Mouse (Mus musculus): ENCODE results near the gene 1700017B05Rik. TPM values are rescaled to one million over a fixed set of nuclear protein-coding genes. Genes with fewer than 3 reads are reported as not detected.

1700017B05Rik gene
- total and polyA plus RNA-seq, 3 experiments: 20.1 to 169 (median 99.3) TPM

DNA sequence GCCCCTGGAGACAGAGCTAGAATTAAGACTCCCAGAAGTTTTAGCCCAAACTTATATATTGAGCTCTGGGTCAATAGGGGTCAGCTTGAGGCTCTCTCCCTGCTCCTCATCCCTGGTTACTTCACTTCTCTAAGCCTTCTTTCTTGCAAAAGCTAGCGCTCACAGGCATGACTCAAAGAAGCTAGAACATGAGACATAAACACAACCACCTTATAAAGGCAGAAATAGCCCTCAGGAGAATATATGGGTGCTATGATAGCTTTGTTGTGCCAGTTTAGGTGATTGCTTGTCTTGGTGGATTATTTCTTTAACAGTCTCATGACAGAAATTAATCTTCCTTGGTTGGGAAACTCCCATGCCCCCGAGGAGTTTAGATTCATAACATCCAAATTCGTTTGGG lies 32.5 kb upstream of the 1700017B05Rik start:
- peaks cover 35% of the 10 kb centered on the region for H3K4me1 ChIP-seq (ENCODE audit: insufficient read depth, low read depth, low read length)
- H3K4me3 ChIP-seq (ENCODE audit: low read depth, low read length): no peak overlapping the region
- TF ChIP-seq CTCF (IDR thresholded peaks at IDR 0.05; ENCODE audit: low read depth, low read length) (no peak), GATA2 (IDR thresholded peaks at IDR 0.05; ENCODE audit: borderline replicate concordance, low read depth, low read length) (no peak), TAL1 (conservative IDR thresholded peaks at IDR 0.05; ENCODE audit: low read depth, low read length) (no peak), POLR2AphosphoS5 (IDR thresholded peaks at IDR 0.05; ENCODE audit: insufficient replicate concordance, low read depth, low read length) (no peak), GATA1 (IDR thresholded peaks at IDR 0.05; ENCODE audit: borderline replicate concordance, low read length) (no peak)
- DNase-seq (ENCODE audit: low spot score) (no peak), ATAC-seq (ENCODE audit: extremely low read depth, insufficient number of reproducible peaks, low FRiP score, poor library complexity, severe bottlenecking) (no peak)
- peaks cover 4% of the 10 kb centered on the region; the same call in 1 of the 2 replicates for H3K27me3 ChIP-seq (ENCODE audit: insufficient read depth, low read length)
- H3K9me3 ChIP-seq (replicated peaks): no peaks in the 10 kb centered on the region
- H3K36me3 ChIP-seq (replicated peaks): no peaks in the 10 kb centered on the region

DNA sequence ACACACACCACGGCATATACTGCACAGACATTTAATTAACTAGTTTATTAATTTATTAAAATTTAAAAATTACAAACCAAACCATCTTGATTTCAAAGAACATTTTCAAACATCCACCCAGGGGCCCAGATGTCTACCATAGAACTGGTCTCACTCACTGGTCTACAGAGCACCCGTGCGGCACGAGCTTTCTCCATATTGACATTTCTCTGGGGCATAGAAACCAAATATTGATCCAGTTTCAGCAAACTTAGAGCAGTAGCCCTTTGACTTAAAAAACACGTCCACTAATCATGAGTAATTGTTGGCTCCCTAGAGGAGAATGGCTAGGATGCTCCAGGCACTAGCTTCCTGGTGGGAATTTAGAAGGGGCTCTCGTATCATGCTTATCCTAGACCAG lies 24.8 kb upstream of the 1700017B05Rik start:
- DNase-seq (ENCODE audit: low spot score) (no peak), ATAC-seq (ENCODE audit: extremely low read depth, insufficient number of reproducible peaks, low FRiP score, poor library complexity, severe bottlenecking) (no peak)
- Histone ChIP-seq H3K27me3 (ENCODE audit: insufficient read depth, low read length) (peaks cover 16% of the 10 kb centered on the region), H3K36me3 (replicated peaks) (no peaks in the 10 kb centered on the region), H3K4me1 (ENCODE audit: insufficient read depth, low read depth, low read length) (peaks cover 2% of the 10 kb centered on the region; the same call in 1 of the 2 replicates), H3K9me3 (replicated peaks) (no peaks in the 10 kb centered on the region), H3K4me3 (ENCODE audit: low read depth, low read length) (no peak overlapping the region)
- TF ChIP-seq GATA2 (IDR thresholded peaks at IDR 0.05; ENCODE audit: borderline replicate concordance, low read depth, low read length) (no peak), CTCF (IDR thresholded peaks at IDR 0.05; ENCODE audit: low read depth, low read length) (no peak), TAL1 (conservative IDR thresholded peaks at IDR 0.05; ENCODE audit: low read depth, low read length) (no peak), GATA1 (IDR thresholded peaks at IDR 0.05; ENCODE audit: borderline replicate concordance, low read length) (no peak), POLR2AphosphoS5 (IDR thresholded peaks at IDR 0.05; ENCODE audit: insufficient replicate concordance, low read depth, low read length) (no peak)

DNA sequence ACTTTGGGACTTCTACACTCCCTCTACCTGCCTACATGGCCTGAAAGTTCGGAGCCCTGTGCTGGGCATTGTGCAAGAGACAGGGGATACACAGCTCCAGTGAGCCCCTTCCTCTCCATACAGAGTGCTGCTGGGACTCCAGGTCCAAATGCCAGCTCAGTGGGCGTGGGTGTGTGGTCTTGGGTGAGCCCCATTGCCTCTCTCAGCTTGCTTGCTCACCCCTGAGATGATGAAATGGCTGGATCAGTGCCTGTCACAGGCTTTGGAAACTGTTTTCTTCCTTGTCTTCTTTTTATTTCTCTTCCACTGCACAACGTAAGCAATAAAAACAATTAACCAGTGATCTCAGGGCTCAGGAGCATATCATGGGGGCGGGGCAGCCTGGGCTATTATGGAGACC lies 20.9 kb upstream of the 1700017B05Rik start:
- DNase-seq (ENCODE audit: low spot score) (no peak), ATAC-seq (ENCODE audit: extremely low read depth, insufficient number of reproducible peaks, low FRiP score, poor library complexity, severe bottlenecking) (no peak)
- Histone ChIP-seq H3K9me3 (replicated peaks) (no peaks in the 10 kb centered on the region), H3K4me3 (ENCODE audit: low read depth, low read length) (no peak overlapping the region), H3K27me3 (ENCODE audit: insufficient read depth, low read length) (peaks cover 41% of the 10 kb centered on the region), H3K4me1 (ENCODE audit: insufficient read depth, low read depth, low read length) (peaks cover 12% of the 10 kb centered on the region), H3K36me3 (replicated peaks) (no peaks in the 10 kb centered on the region)
- TF ChIP-seq TAL1 (conservative IDR thresholded peaks at IDR 0.05; ENCODE audit: low read depth, low read length) (no peak), CTCF (IDR thresholded peaks at IDR 0.05; ENCODE audit: low read depth, low read length) (no peak), POLR2AphosphoS5 (IDR thresholded peaks at IDR 0.05; ENCODE audit: insufficient replicate concordance, low read depth, low read length) (no peak), GATA2 (IDR thresholded peaks at IDR 0.05; ENCODE audit: borderline replicate concordance, low read depth, low read length) (no peak), GATA1 (IDR thresholded peaks at IDR 0.05; ENCODE audit: borderline replicate concordance, low read length) (no peak)

DNA sequence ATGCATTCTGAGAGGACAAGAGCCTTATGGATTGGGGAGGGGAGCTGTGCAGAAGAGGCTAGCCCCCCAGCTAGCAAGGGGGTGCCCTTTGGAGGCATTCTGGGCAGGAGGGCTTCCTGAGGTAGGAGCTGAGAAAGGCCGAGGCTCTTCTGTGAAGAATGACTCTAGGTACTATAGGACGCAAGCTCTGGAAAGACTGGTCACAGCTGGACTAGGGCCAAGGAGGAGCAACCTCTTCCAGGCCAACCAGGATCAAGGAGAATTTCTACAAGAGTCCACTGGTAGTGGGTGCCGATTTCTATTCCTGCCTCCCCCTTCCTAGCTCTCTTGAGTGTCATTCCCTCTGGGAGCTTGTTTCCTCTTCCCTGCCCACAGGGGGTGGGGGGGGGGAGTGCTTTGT lies 20.3 kb upstream of the 1700017B05Rik start:
- ATAC-seq (ENCODE audit: extremely low read depth, insufficient number of reproducible peaks, low FRiP score, poor library complexity, severe bottlenecking): no peak
- TF ChIP-seq TAL1 (conservative IDR thresholded peaks at IDR 0.05; ENCODE audit: low read depth, low read length): no peak
- no peak for TF ChIP-seq CTCF (IDR thresholded peaks at IDR 0.05; ENCODE audit: low read depth, low read length)
- no peak for TF ChIP-seq POLR2AphosphoS5 (IDR thresholded peaks at IDR 0.05; ENCODE audit: insufficient replicate concordance, low read depth, low read length)
- TF ChIP-seq GATA1 (IDR thresholded peaks at IDR 0.05; ENCODE audit: borderline replicate concordance, low read length): no peak
- TF ChIP-seq GATA2 (IDR thresholded peaks at IDR 0.05; ENCODE audit: borderline replicate concordance, low read depth, low read length): no peak
- Histone ChIP-seq H3K4me3 (ENCODE audit: low read depth, low read length) (no peak overlapping the region), H3K27me3 (ENCODE audit: insufficient read depth, low read length) (peaks cover 43% of the 10 kb centered on the region), H3K9me3 (replicated peaks) (no peaks in the 10 kb centered on the region), H3K36me3 (replicated peaks) (no peaks in the 10 kb centered on the region), H3K4me1 (ENCODE audit: insufficient read depth, low read depth, low read length) (peaks cover 17% of the 10 kb centered on the region)
- DNase-seq (ENCODE audit: low spot score): no peak

DNA sequence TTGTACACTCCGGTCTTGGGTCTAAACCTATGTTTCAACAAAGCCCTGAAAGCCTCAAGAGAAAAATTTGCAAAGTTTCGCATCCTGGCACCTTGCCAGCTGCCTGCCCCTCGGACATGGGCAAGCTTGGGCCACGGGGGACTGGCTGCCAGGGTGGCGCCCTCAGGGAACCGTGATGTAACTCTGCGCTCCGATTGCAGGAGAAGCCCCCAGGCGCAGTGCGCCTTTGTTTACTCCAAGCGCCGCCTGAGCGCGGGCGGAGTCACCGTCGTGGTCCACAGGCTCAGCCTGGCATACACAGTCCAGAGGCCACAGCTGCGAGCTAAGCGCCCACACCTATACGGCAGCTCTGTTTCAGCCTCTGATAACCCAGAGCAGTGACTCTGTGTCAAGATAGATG lies 19.1 kb upstream of the 1700017B05Rik start:
- Histone ChIP-seq H3K9me3 (replicated peaks) (no peaks in the 10 kb centered on the region), H3K27me3 (ENCODE audit: insufficient read depth, low read length) (peaks cover 45% of the 10 kb centered on the region), H3K36me3 (replicated peaks) (no peaks in the 10 kb centered on the region), H3K4me1 (ENCODE audit: insufficient read depth, low read depth, low read length) (peaks cover 17% of the 10 kb centered on the region), H3K4me3 (ENCODE audit: low read depth, low read length) (no peak overlapping the region)
- DNase-seq (ENCODE audit: low spot score) (no peak), ATAC-seq (ENCODE audit: extremely low read depth, insufficient number of reproducible peaks, low FRiP score, poor library complexity, severe bottlenecking) (no peak)
- no peak for TF ChIP-seq GATA1 (IDR thresholded peaks at IDR 0.05; ENCODE audit: borderline replicate concordance, low read length)
- TF ChIP-seq TAL1 (conservative IDR thresholded peaks at IDR 0.05; ENCODE audit: low read depth, low read length): no peak
- no peak for TF ChIP-seq CTCF (IDR thresholded peaks at IDR 0.05; ENCODE audit: low read depth, low read length)
- no peak for TF ChIP-seq GATA2 (IDR thresholded peaks at IDR 0.05; ENCODE audit: borderline replicate concordance, low read depth, low read length)
- no peak for TF ChIP-seq POLR2AphosphoS5 (IDR thresholded peaks at IDR 0.05; ENCODE audit: insufficient replicate concordance, low read depth, low read length)

DNA sequence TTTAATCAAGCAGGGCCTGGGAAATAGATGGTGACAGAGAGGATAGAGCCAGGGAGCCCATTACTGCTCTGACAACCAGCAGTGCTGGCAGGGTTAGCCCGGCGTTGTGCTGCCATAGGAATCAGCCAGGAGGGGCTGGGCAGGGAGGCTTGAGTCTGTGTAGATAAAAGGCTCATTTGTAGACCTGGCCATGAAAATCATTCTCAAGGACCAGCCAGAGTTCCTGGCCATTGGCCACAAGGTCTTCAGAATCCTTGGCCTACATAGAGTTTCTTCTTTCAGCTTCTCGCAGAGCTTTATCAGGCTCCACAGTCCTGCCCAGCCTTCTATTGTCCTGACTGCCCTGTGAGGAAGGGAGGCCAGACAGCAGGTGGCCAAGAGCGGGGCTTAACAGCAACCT lies 17.0 kb upstream of the 1700017B05Rik start:
- Histone ChIP-seq H3K36me3 (replicated peaks) (no peaks in the 10 kb centered on the region), H3K4me3 (ENCODE audit: low read depth, low read length) (no peak overlapping the region), H3K27me3 (ENCODE audit: insufficient read depth, low read length) (peaks cover 54% of the 10 kb centered on the region), H3K4me1 (ENCODE audit: insufficient read depth, low read depth, low read length) (peaks cover 17% of the 10 kb centered on the region), H3K9me3 (replicated peaks) (no peaks in the 10 kb centered on the region)
- DNase-seq (ENCODE audit: low spot score): no peak
- ATAC-seq (ENCODE audit: extremely low read depth, insufficient number of reproducible peaks, low FRiP score, poor library complexity, severe bottlenecking): no peak
- TF ChIP-seq GATA2 (IDR thresholded peaks at IDR 0.05; ENCODE audit: borderline replicate concordance, low read depth, low read length) (no peak), POLR2AphosphoS5 (IDR thresholded peaks at IDR 0.05; ENCODE audit: insufficient replicate concordance, low read depth, low read length) (no peak), GATA1 (IDR thresholded peaks at IDR 0.05; ENCODE audit: borderline replicate concordance, low read length) (no peak), CTCF (IDR thresholded peaks at IDR 0.05; ENCODE audit: low read depth, low read length) (no peak), TAL1 (conservative IDR thresholded peaks at IDR 0.05; ENCODE audit: low read depth, low read length) (no peak)
